Mouse (Mus musculus): Measurements from ENCODE around the gene Kif26a.

Kif26a gene

GRCm38 (mm10) chr12:112215545-112215944, 69.5 kb downstream of the Kif26a start:
- no peak for DNase-seq (ENCODE audit: low read depth, low spot score)

DNA sequence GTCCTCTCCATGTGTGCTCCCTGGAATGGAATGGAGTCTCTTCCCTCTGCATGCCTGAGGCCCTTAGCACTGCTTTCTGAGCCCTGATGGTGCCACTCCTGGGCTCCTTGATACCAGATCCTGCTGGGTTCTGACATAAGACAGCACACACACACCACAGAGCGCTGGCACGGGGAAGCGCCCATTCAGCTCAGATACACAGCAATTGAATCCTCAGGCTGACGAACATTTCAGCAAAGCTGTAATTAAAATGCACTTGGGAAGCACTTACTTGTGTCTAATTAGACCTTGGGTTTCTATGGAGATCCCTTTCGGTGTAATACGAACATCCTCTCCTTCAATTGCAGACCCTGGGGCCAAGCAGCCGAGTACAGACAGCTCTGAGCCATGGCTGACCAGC, 71.0 kb downstream of the Kif26a start:
- no peak for DNase-seq (ENCODE audit: low read depth, low spot score)

DNA sequence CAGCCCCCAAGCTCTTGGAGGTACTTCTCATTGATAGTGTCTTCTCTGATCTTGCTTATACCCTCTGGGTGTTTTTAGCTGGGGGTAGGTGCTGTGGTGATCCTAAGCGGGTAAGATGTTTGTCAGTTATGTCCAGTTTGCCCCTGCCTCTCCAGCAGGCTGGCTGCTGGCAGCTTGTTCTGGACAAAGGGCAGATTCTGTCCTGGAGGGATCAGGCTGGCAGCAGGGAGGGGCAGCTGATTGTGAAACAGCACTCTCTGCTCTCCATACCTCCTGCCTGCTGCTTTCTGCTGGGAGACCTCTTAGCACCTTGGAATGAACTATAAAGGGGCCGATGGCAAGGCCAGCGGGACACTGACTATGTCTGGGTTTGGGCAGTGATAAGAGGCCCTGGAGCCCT, 71.7 kb downstream of the Kif26a start:
- DNase-seq (ENCODE audit: low read depth, low spot score): no peak

DNA sequence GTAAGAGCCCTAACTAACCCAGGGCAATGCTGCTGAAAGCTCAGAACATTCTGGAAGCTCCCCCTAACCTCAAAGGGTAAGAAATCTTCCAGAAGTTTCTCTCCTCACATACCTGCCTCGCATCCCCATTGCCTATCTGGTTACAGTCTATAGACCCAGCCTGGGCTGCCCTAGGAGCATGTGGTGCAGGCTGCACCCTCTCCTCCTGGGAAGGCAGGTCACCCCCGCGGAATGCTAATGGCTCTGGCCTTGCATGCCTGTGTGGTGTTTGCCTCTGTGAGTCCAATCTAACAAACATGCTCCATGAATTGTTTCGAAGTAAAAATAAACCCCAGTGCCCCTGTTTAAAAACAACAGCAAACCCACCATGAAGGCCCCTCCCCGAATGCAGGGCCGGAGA, 75.3 kb downstream of the Kif26a start:
- no peak for DNase-seq (ENCODE audit: low read depth, low spot score)

- DNase-seq (ENCODE audit: low read depth, low spot score): no peak
These were observed 75.9 kb downstream of the Kif26a start for GRCm38 (mm10) chr12:112221754-112222439.

- DNase-seq (ENCODE audit: low read depth, low spot score): no peak
These were observed 77.8 kb downstream of the Kif26a start for GRCm38 (mm10) chr12:112223721-112224337.

- no peak for DNase-seq (ENCODE audit: low read depth, low spot score)
These were observed 80.2 kb downstream of the Kif26a start for GRCm38 (mm10) chr12:112226238-112226637.

- no peak for DNase-seq (ENCODE audit: low read depth, low spot score)
These were observed 80.6 kb downstream of the Kif26a start for GRCm38 (mm10) chr12:112226656-112227055.

DNA sequence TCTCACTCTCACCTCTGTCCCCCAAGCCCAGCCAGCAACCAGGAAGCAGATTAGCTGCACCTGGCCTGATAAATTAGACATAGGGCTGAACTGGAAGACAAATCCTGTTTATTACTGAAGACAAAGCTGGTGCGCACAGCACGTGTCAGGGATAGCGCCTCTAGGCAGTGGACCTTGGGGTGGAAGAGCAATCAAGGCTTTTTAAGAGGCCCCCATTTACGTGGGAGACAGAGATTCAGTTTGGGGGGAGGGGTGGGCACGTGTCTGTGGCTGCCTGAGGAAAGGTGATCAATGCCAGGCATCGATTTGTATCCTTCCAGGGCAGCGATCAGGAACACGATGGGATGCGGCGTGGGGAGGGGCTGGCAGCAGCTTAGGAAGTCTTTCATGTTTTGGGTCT, 83.1 kb downstream of the Kif26a start:
- DNase-seq (ENCODE audit: low read depth, low spot score): no peak

DNA sequence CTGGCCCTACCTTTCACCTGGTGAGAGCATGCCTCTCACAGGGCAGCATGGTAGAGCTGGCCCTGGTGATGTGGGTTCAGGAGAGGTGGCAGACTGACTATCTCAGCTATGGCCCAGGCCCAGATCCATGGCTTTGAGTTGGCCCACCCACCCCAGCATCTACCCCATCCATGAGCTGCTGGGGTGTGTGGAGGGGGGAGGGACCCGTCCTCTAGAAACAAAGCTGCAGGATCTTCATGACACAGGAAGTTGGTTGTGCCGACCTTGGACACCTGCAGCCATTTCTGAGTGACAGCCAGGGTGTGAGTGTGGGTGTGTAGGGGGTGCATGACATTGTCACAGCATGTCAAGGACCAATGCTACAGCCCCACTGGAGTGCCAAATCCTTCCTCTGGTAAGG, 84.2 kb downstream of the Kif26a start:
- DNase-seq (ENCODE audit: low read depth, low spot score): no peak

Data from c-Kit-negative CD71-positive TER-119-positive erythroid progenitor cells, embryonic 14.5 days (primary cell).